Mouse (Mus musculus): ENCODE results near the gene Tmppe.
"Not testable (repeated sequence)": the region's sequence is repeated elsewhere in the genome, so short reads cannot be mapped to it uniquely, and the experiment has no call there.

Gene Tmppe

DNA sequence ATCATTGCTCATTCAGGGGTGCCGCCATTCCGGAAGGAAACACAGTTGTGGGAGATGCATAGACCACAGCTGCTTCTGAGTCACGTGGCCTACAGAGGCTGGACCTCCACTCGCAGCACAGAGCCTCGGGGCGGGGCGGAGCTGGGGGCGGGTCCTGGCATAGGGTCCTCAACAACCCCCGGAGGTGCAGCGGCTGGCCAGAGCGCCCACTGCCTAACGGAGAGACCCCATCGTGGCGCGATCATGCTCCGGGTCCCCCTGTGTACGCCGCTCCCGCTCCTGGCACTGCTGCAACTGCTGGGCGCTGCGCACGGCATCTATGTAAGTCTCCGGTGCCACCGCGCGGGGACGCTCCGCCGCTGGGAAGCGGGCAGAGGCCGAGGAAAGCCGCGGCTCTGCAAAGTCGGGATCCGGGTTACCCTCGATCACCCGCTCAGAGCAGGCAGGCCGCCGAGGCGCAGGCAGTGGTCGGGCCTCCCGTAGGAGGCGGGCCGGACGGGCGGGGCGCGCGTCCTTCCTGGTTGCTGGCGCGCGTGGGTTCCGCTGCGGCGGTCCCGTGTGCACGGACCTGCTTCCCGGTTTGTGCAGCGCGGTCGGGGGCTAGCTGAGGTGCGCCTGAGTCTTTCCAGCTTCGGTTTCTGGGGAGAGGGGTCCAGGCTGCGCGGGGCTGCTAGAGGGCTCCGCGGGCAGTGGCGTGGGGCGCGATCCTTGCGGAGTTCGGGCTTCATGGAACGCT lies at the start of gene Tmppe, which contains the start of gene Glb1:
Gene Tmppe (plus strand): TSS at position 157 of the 736 bp plus-strand sequence.
Gene Glb1 (plus strand): TSS at position 128 of the 736 bp plus-strand sequence.
- DNase-seq, result peak; percentile 74

DNA sequence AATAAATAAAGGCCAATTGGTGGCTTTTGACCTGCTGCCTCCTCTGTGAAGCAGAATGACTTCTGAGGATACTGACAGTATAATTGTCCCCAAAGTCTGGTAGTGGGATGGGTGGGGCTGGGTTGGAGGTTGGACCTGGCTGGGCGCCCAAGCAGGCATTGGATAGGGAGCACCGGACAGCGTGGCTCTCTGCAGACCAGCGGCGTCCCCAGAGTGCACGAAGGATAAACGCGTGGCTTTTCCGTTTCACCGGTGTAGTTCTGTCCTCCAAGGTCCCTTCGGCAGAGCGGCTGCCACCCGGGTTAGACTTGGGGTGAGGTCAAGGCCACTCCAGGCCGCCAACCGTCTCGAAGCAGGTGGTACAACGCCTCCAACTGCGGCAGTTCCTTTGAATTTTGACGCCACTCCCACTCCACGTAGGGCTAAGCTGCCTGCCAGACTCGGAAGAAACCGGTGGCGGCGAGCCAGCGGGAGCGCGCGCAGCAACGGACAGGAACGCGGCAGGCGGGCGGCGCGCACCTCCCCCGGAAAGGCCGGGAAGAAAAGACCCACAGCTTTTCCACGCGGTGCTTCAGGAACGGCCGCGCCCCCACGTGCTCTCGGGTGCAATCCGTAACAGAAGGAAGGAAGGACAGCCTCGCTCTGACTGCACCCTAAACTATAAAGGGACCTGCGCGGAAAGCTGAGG lies 33.0 kb upstream of the Tmppe start:
- peak; percentile 88 for DNase-seq

DNA sequence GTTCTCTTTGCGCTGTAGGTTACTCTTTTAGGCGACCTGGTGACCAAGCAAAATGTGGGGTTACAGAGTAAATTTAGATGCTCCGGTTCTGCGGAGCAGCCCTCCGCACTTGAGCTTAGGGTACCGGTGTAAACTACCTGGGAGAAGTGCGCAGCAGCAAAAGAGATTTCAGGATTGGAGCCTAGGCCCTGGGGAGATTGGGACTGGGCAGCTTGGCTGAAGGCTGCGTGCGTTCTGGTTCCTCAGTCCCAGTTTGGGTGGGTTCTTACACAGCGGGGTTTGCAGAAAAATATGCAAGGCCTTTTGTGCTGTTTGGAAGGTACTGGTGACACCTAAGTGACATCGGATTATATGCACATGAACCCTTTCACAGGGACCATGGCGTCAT lies 32.4 kb upstream of the Tmppe start:
- no peak for DNase-seq

DNA sequence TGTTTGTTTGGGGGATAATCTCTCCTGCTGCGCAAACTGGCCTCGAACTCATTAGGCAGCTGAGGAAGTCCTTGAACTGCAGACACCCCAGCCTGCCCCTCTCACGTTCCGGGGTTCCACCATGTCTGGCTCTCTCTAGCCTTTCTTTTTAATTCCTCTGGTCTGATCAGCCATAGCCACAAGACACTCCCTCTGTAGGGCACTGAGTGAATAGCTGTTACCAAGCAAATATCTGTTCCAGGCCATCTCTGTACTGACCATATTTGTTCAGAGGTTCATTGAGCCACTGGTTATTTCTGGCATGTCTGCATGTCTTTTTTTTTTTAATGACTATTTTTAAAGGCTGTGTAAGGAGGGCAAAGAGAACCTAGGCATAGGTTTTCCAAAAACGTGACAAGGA lies 31.5 kb upstream of the Tmppe start:
- not testable (repeated sequence) for DNase-seq

DNA sequence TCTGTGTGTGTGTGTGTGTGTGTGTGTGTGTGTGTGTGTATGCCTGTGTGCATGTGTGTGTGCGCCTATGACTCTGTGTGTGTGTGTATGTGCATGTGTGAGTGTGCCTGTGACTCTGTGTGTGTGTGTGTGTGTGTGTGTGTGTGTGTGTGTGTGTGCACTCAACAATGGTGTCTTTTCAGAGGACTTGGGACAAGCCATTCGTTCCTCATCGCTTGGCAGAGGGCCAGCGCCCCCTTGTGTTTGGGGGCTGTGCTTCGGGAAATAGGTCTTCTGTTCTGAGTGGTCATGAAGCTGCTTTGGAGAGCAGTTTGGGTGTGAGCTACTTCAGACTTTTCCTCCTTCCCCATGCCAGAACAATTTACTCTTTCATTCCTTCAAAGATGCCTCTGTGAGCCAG lies 29.2 kb upstream of the Tmppe start:
- DNase-seq, result peak; percentile 44

DNA sequence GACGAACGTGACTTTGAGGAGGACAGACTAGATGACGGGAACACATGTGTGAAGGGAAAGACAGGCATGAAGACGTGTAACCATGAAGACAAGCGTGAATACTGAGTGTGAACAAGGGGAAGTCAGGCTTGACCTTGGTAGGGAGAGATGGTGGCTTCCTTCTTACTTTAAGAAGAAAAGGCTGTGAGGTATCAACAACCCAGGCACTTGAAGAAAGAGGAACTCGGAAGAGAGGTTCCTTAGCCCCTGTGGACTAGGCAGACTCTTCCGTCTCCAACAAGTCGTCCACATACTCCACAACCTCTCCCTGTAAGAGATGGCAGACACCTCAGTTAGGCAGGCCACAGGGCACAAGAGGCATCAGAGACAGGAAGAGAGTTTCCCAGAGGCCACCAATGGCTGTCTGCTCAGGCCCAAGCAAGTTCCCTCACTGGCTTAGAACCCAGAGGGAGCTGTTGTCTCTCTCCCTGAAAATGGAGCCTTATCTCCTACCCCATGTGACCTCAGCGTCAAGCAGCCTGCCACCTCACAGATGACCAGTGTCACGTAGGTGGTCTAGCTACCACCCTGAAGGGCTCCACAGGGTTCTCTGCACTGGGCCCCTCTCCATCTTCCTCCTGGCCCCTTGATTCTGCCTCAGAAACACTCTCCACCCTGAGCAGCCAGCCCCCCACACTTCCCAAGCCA lies 25.5 kb upstream of the Tmppe start:
- no peak for DNase-seq

DNA sequence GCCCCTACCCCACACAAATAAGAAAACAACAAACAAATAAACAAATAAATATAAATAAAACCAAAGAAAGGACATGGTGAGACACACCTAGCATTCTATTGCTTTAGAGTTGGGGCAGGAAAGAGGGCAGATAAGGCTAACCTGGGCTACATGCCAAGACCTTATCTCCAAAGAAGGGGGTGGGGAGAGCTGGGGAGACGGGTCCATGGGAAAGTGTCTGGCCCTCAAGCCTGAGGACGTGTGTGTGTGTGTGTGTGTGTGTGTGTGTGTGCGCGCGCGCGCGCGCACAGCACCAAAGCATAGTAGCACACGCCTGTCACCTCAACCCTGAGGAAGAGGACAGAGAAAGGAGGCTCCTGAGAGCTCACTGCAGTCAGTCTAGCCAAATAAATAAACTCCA lies 23.7 kb upstream of the Tmppe start:
- DNase-seq, result no peak

DNA sequence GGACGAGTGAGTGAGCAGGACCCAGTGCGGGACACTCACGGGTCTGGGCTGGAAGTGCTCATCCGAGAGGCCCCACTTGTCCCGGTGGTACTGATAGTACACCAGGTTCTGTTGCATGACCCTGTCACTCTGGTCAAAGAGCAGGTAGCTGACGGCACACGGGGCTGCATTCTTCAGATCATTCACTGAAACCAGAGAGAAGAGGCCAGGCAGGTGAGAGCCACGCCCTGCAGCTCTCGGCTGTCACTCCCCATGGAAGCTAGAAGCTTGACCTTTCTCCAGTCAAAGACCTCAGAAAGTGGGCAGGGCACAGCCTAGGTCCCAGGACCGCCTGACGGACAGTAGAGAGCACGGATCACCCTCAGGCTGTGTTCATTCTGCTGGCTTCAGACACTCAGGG lies 21.0 kb upstream of the Tmppe start:
- DNase-seq, result no peak

DNA sequence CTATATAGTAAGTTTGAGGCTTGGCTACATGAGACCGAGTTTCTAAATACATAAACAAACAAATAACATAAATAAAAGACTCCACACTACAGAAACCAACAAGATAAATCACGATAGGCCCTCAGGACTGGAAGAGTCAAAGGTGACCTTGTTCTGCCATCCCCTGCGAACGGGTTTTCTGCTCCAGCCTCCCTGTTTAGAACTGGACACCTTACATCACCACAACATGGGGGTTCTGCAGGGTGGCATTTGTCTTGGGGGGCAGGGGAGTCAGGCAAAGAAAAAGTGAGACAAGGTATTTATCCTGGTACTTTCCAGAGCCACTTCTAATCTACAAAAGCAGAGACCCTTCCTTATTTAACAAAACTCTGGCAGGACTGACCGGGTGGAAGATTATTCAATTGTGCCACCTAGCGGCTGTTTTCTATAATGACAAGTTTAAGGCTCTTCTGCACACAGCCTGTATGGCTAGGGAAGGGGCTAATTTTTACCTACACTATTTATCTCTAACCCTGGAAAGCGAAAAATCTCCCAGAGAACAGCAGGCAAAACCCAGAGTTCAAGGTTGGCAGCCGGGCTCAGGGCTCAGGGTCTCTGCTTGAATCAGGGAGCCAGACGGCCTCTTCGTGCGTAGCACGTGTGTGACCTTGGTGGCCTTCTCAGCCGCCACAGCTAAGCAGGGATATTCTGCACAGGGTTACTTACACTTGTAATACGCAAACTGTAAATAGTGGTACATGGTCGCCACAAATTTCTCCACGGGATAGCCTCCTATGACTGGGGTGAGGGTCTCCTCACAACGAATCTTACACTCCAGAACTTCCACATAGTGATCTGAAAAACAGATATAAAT lies 19.8 kb upstream of the Tmppe start:
- DNase-seq, result no peak

DNA sequence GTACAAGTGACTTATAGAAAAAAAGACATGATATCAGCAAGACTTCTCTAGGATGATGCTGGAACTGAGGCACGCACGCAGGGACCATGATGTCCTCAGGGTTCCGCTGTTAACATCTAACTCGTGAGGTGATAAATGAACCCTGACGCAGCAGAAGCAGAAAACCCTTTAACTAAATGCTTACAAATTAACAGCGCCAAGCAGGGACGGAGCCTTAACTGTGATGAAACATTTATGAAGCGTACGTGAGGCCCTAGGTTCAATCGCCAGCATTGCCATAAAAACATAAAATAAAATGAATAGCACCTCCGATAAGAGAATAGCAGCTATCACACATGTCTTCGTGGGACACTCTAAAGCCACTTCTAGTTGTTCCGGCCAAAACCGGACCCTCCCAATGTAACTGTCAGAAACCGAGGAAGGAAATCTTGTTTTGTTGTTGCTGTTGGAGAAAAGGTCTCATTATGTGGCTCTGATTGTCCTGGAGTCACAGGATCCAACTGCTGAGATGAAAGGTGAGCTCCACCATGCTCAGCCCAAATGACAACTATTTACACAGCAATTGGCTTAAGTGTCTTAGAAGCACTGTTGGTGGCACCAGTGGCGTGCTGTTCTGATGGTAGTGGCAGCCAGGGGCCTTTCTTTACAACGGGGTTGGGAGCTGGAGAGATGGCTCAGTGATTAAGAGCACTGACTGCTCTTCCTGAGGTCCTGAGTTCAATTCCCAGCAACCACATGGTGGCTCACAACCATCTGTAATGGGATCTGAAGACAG lies 17.8 kb upstream of the Tmppe start:
- no peak for DNase-seq

DNA sequence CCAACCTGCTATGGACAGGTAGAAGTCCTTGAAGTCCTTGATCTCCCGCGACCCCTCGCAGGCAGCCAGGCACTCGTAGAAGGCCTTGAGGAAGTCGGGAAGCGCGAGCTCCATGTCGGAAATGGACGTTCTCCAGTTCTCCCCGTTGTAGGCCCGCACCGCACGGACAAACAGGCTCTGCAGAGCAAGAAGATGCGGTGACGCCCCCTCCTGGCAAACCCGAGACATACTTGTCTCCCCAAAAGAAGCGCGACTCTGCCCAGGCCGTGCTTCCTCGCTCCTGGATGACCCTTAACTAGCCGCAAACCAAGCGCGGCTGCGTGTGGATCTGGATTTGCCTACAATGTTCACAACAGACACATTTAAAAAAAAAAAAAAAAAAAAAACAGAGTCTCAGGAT lies 16.2 kb upstream of the Tmppe start:
- DNase-seq, result no peak

DNA sequence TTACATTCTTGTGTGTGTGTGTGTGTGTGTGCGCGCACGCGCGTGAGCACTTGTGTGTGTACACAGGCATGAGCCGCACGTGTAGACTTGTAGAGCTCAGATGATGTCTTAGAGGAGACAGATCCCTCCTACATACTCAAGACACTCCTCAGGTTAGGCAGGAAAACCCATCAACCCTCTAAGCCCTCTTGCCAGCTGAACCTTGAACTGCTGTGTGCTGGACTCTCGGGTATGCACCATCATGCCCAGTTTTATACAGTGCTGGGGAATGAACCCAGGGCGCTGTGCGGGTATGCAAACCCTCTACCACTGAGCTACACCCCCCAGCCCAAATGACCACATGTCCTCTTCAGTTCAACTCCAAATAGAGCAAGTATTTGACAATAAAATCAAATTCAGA lies 15.7 kb upstream of the Tmppe start:
- no peak for DNase-seq

DNA sequence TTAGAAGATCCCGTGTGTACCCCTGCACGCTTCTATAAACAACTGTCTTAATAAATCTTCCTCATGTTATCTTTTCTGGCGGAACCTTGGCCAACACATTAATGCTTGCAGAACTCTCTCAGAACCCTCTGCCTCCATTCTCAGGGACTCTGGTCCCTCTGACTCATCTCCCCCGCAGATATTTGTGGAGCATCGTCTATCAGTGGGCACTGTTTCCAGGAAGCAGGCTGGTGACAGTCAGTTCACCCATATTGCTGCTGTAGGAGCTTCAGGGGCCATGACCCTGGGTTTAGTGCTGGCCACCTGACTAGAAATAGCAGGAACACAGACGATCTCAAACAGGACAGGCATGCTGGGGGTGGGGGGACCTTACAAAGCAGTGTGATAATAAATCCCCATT lies 13.8 kb upstream of the Tmppe start:
- no peak for DNase-seq

DNA sequence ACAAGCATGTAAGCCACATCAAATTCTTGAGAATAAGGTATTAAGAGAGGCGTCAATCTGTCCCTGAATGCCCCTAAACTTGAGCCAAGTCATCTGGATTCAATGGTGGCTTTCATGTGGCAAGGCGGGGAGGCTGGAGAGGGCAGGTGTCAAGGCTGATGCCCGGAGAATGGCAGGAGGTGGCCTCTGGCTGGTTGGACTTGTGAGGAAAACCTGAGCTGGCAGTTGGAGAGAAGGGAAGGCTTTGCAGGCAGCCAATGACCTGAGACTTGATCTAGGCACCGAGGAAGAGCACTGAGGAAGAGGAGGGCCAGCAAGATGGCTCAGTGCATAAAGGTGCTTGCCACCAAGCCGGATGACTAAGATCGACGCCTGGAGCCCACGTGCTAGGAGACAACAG lies 12.6 kb upstream of the Tmppe start:
- no peak for DNase-seq

DNA sequence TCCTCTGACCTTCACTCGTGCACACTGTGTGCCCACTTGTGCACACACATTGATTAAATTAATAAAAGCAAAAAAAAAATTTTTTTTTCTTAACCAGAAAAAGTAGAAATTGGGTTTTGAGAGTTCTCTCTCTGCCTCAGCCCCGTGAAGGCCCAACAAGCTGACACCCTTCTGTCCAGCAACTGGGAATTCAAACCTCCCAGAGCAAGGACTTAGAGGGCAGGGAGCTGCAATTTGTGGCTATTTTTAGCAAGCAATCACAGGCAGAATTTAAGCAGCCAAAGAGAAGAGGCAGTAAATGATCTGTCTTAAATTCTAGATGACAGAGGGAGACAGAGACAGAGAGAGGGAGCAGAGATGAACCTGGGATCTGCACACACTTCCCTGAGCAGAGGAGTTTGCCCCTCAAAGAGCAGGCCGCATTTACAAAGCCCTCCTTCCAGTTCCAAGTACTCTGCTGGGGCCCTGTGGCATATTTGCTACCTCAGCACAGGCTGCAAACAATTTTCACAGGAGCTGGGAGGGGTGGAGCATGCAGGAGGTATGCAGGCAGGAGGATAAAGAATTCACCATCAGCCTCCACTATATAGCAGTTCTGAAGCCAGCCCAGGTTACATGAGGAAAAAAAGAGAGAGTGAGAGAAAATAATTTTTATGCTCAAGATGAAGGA lies 12.1 kb upstream of the Tmppe start:
- DNase-seq, result no peak

DNA sequence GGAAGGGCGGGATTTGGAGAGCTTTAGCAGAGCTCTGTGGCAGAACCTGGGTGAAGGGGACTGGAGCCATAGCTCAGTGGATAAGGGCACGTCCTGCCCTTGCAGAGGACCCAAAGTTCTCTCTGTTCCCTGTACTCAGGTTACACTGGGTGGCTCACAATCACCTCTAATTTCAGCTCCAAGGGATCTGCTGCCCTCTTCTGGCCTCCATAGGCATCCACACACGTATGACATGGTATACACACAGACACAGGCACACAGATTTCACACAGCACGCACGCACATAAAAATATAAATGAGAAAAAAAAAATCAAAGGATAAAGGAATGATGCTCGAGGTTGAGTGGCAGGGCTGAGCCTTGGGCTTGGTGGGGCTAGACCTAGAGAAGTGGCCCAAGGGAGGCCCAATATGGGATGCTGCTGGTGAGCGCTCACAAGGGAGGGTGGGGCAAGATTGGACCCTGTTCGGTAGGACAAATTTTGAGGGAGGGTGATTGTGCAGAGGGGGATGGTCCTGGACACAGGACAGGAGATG lies 11.5 kb upstream of the Tmppe start:
- no peak for DNase-seq

DNA sequence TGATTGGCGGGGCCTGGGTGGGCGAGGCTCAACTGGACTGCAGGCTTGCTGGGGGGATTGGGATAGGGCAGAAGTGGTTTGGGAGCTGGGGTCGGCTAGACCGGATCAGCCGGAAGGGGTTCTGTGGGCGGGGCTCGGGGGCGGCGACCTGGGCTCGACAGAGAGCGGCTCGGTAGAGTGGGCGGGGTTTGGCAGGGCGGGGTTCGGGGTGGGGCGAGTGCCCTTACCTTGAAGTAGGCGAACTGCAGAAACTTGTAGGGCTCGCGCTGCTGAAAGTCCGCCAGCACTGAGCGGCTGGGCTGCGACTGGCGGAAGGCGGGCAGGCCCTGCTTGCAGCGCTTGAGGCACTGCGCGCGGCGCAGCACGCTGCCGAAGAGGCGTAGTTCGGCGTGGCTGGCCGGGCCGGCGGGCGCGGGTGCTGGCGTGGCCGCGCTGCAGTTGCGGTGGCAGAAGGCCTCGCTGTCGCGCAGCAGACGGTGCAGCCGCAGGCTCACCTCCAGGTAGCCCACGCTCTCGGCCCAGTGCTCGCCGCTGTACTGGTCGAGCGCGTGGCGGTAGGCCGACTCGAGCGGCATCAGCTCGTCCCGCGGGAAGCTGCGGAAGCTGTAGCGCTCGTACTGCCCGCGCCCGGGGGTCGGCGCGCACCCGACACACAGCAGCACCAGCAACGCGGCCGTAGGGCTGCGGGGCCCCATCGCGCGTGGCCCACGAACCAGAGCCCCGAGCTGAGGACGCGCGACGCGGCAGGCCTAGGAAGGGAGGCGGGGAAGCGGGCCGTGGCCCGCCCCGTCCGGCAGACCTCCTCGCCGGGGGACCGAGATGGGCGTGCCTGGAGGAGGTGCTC lies 10.8 kb upstream of the Tmppe start, which contains the start of gene Crtap:
Gene Crtap (minus strand): TSS at position 771 of the 844 bp plus-strand sequence.
- peak; percentile 33 for DNase-seq

DNA sequence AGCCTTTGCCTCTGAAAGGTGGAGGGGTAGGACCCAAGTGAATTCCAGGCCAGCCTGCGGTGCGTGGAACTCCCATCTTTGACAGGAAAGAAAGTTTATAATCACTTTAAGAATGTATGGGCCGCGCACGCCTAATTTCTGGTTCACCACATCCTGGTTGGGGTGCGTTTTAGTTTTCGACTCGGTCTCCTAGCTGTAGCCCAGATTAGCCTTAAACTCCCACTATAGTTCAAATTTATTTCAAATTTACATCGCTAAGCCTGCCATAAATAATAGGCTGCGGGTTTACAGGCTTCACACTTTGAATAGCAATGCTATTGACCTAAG lies 10.2 kb upstream of the Tmppe start:
- DNase-seq, result no peak

DNA sequence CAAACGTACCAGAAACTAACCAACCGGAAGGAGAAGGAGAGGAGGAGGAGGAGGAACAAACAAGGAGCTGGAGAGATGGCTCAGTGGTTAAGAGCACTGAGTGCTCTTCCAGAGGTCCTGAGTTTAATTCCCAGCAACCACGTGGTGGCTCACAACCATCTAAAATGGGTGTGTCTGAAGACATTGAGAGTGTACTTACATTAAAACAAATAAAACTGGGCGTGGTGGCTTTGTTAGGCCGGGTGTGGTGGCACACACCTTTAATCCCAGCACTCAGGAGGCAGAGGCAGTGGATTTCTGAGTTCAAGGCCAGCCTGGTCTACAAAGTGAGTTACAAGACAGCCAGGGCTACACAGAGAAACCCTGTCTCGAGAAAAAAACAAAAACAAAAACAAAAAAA lies 6.8 kb upstream of the Tmppe start:
- not testable (repeated sequence) for DNase-seq

DNA sequence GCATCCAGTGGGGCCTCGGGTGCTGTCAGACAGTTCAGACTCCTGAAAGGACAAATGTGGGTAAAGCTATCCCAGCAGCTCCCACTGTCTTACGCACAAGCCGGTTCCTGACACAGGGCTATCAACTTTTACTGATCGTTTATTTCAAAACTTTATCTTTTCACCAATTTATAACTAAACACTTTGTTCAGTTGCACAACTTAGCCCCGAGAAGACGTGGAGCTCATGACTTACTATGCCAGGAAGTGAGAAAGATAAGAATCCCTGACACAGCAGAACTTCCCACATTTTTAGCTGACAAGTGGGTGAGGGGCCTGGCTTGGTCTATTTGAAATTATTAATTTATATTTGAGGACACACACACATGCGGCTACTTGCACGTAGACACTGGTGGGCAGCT lies 6.2 kb upstream of the Tmppe start:
- DNase-seq, result no peak

DNA sequence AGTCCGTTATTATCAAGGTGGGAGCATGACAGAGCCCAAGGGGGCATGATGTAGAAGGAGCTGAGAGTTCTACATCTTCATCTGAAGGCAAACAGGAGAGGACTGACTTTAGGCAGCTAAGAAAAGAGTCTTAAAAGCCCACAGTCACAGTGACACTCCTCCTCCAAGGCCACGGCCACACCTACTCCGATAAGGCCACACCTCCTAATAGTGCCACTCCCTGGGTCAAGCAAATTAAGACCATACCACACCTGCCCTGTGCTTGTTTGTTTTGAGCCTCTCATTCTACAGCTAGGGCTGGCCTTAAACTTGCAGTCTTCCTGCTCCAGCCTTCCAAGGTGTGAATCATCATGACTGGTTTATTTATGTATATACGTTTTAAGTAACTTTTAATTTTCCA lies 5.6 kb upstream of the Tmppe start:
- no peak for DNase-seq
